Mouse (Mus musculus) liver, embryonic 14.5 days (tissue): Measurements from ENCODE around the gene Trib2.

Experiments used
- CTCF ChIP-seq: IDR thresholded peaks from 2 replicates; pipeline ENCODE4 v1.5.1; 2016; ENCODE audit warnings: antibody characterized with exemption, low read depth, control low read depth
- EP300 ChIP-seq: IDR thresholded peaks from 2 replicates; pipeline ENCODE4 v1.6.1; 2016; ENCODE audit warnings: antibody characterized with exemption, low read depth

DNA sequence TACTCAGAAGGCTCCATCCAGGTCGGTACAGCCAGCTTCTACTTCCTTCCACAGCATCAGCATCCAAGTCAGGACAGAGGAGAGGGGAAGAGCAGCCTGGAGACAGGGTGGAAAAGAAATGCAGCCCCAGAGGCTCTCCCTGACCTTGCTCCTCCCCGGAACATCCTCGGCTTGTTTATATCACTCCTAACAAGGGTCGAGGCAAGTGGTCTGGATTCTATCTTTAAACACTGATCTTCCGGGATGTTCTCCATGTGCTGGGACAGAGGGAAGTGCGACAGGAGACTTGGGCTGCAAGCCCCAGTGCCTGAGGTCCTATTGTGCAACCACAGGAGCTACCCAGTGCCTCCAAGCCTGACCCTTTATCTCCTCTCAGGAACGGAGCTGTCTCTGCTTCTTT lies 18.7 kb downstream of the Trib2 start:
- TF ChIP-seq CTCF (no peak), EP300 (no peak)
